Mouse (Mus musculus) frontal cortex, postnatal 14 days (tissue): Measurements from ENCODE around the gene Map4.
"Not testable (repeated sequence)": the region's sequence is repeated elsewhere in the genome, so short reads cannot be mapped to it uniquely, and the experiment has no call there.

Source experiments
- DNase-seq, 2 experiments: peaks; one replicate each; pipeline ENCODE4 v3.0.0; 2022; ENCODE audit warnings: low spot score in 2 of 2

Gene Map4

DNA sequence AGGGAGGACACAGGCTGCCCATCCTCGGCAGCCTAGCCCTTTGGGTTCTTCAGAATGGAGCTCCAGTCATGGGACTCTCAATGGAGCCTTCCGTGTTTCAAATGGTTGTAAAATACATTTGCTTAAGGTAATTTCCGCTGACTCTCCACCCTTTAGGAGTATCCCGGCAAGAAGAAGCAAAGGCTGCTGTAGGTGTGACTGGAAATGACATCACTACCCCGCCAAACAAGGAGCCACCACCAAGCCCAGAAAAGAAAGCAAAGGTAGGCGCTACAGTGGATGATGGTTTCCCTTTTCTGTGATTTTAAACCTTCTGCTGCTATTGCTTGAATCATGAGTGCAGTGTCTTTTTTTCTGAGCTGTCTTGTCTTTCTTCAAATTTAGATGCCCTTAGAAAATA lies 131.6 kb downstream of the Map4 start:
- no peak for DNase-seq

DNA sequence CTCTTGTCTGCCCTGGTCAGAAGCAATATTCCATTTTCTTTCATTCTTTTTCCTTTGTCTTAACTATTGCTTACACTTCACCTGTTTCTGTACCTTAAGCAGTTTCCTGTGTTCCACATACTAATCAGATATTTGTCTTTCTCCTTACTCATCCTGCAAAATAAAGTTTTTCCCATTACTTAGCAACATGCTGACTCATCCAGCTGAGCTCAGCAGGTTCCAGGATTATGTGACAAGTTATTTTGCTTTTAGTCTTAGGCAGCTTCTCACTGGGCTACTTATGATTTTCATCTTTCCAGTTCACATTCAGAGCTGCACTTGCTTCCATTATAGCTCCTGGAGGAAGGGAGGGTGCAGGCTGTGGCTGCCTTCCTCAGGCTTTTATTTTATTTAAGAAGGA lies 133.4 kb downstream of the Map4 start:
- no peak for DNase-seq

DNA sequence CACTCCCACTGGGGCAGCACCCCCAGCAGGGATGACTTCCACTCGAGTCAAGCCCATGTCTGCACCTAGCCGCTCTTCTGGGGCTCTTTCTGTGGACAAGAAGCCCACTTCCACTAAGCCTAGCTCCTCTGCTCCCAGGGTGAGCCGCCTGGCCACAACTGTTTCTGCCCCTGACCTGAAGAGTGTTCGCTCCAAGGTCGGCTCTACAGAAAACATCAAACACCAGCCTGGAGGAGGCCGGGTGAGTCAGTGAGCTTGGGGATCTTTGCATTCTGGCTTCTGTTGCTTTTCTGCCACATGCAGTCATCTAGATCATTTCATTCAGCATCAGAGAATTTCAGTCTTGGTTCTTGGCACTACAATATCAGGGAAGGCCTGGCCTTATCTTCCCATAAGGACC lies 137.5 kb downstream of the Map4 start:
- DNase-seq = no peak

DNA sequence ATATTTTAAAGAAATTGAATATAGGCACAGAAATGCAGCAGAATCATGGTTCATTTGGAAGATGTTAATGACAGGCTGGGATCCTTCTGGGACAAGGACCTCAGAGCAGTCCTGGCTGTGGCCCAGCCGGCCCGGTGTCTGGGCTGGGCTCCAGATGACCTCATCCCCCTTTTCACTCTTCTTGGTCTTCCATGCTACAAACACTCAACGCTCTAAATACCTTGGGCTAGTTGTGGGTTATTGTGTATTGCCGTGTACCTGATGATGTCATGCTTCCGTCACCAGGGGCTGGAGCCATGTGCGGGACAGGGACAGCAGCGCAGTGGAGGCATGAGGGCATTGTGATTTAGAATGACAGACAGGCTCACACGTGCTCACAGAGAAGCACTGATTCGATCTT lies 139.1 kb downstream of the Map4 start:
- no peak for DNase-seq

DNA sequence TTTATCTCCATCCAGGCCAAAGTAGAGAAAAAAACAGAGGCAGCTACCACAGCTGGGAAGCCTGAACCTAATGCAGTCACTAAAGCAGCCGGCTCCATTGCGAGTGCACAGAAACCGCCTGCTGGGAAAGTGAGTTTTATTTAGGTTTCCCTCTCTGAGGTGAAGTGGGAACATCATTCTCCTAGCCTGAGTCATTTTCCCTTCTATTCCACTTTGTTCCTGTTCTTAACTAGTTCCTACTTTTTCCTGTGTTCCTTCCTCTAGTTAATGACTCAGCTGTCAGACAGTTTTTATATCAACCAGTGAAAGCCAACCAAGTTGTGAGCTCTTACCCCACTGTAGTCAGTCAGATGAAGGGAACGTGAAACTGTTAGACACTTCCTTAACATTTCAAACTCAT lies 139.8 kb downstream of the Map4 start:
- DNase-seq = no peak

DNA sequence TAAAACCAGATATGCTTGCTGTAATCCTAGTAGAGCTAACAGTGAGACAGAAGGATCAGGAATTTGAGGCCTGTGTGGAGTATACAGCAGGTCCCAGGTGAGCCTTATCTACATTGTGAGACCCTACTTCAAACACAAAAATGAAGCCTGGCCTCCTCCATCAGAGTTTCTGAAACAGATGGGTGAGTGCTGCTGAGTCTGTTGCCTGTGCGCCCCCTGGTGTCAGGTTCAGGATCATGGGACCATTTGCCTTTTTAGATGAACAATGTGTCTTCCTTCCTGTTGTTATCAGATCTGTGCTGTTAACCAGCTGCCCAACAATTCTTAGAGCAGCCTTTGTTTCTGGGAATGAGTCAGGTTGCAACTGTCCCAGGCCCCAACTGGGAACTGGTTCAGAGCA lies 140.6 kb downstream of the Map4 start:
- DNase-seq = peak; percentile 53 to 81

DNA sequence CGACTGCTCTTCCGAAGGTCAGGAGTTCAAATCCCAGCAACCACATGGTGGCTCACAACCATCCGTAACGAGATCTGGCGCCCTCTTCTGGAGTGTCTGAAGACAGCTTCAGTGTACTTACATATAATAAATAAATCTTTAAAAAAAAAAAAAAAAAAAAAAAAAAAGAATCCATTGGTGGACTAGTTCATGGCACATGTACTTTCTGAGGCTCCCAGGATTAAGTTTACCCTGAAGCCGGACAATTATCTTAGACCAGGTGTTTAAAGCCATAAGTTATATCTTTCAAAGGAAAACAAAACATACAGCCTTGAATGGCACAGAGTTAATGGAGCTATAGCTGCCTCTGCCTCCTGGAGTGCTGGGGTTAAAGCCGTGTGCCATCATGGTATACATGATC lies 145.2 kb downstream of the Map4 start:
- not testable (repeated sequence) for DNase-seq

DNA sequence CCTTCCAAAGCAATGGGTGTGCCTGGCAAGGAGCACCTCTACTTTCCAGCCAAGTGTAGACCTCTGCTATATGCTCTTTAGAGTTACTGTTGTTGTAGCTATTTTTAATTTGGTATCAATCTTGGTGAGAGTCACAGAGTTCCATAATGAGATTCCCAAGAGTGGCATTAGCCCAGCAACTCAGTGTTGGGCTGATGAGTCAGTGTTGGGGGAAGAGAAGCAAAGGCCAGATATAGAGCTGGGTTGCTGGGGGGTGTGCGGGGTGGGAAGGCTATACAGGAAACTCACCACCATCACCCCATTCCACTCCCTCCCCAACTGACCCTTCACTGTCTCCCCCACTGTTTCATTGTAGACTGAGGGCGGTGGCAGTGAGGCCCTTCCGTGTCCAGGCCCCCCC lies 149.8 kb downstream of the Map4 start:
- DNase-seq = no peak

DNA sequence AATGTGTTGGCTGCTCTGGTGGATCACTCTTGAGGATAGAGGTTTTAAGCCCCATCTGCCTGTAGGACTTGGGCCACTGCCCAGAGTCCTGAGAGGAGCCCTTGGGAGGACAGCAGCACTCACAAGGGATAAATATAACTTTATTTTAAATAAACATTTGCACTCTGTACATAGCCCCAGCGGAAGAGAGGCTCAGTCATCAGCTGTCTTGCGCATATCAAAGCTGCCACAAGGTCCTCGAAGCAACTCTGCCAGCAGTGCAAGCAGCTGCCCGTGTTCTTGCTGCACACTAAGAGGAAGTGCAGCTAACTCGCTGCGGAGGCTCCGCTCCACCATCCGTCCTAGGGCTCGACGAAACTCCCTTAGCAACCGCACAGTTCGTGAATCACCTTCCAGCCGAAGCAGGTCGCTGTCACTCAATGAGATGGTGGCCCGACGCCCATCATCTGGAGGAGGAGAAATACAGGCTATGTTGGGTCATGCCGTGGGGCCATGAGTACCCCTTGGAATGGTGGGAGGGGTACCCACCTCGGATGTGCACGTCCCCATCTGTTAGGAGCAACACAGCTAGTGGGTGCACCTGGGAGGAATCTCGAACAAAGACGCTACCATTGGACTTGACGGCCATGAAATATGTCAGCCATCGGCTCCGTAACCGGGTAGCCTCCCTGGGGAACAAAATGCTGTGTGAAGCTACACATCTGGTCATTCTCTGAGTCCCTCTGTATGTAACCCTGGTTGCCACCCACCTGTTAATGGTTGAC lies 153.1 kb downstream of the Map4 start:
- peak in 1 of 2 experiments; percentile 28 for DNase-seq

DNA sequence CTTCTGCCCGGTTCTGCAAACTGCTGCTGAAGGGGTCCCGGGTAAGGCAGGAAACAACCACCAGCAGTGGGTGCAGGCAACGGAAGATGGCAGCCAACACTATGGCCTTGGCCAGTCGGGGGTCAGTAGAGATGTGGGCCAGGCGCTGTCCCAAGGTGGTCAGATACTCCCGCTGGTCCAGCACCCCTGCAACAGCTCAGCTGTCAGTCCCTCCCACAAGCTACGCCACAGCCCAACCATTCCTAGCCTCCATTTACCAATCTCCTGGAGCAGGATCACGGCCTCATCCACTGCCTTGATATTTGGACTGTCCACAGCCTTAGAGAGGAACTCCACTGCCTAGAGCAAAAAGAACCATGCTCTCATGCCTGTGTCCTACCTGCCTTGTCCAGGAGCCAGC lies 154.4 kb downstream of the Map4 start:
- no peak for DNase-seq

DNA sequence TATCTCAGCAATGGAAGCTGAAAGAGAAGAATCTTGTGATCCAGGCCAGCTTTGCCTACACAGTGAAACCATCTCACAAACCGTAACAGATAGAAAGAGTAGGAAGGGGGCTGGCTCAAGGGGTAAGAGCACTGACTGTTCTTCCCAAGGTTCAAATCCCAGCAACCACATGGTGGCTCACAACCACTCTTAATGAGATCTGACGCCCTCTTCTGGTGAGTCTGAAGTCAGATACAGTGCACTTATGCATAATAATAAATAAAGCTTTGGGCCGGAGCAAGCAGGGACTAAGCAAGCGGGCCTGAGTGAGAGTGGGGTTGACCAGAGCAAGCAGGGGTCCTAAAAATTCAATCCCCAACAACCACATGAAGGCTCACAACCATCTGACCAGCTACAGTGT lies 162.0 kb downstream of the Map4 start:
- no peak for DNase-seq

DNA sequence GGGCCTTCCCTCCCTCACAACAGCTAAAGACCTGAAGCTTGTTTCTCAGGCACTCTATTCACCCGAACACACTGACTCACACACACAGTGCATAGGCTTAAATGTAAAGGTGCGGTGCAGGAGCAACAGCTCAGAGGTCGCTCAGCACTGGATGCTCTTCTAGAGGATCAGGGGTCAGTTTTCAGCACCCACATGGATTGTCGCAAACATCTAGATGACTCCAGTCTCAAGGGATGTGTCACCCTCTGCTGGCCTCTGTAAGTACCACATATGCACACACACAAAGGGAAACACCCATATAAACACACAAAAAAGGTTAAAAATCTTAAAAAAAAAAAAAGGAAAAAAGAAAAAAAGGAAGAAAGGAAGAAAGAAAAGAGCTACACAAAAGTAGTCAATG lies 163.5 kb downstream of the Map4 start:
- DNase-seq = no peak

DNA sequence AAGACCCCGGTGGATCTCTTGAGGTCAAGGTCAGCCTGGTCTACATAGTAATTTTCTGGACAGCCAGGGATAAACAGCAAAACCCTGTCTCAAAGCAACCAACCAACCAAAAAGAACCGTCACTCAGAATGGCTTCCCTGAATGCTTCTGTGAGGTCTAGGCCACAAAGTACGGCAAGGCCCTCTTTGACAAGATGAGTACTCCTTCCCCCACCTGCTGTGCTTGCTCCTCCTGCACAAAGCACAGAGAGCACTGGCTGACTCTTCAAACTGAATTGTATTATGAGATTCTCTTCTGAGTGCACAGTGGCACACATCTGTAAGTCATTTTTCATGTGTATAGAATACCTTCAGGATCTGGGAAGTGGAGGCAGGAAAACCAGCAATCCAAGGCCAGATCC lies 166.5 kb downstream of the Map4 start:
- no peak for DNase-seq

DNA sequence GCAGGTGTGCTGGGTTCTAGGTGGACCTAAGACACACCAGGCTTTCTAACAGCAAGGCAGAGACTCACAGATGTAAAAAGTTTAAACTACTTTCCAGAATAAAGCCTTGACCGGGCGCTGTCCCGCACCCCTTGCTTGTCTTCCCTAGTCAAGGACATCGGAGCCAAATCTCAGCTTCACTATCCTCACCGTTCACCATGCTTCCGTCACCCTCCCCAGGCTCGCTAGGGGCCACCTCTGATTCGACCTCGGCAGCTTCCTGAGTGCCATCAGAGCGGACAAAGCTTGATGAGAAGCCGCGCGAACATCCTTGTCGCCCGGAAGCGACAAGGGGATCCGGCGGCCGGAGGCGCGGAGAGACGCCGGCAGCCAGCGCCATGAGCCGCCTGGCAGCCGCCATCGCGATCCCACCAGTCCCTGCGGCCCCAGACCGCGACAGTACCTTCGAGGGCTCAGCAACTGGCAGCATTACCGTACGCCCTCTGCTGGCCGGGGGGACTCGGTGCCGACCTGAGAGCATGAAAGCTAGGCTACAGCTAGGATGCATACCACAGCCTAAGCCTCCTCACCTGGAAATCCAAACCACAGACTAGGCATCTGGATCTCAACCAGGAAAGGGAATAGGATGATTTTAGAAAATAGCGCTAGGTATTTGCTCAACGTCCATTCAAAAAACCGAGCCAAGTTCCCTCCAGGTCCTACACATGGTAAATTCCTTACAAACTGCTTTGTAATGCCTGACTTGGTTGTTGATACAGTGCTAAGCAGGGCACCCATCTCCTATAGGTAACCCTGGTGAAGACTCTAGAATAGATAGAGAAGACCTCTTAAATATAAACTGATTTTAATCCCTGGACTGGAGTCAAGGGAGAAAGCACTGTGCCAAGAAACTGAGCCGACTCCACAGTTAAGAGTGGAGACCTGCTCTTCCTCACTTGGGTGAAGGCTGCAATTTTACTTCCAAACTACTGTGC lies 169.7 kb downstream of the Map4 start:
- peak; percentile 81 to 93 for DNase-seq

DNA sequence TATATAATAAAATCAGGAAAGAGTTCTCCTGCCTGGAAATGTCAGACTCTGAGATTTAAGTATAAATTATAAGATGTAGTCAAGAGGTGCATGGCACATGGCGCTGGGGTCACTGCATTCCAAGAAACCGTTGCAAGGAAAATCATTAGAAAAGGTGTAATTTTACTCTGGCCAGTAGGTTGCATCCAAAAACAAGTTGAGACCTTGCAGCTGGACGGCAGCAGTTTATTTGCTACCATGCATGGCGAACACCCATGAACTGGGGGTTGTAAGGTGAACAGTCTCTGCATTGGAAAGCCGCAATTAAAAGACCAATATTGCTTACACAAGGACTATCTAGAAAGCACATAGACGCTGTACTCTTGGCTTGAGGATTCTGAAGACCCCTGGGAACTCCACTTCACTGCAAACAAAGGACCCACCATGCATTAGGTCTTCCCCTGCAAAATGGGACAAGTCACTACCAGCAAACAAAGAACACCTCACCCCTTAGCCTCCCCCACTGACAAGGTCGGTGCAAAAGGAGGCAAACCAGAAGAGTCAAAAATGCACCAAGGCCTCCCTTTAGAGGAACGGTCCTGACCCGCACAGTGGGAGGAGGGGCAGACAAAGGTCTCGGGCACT lies 185.2 kb downstream of the Map4 start:
- no peak for DNase-seq

DNA sequence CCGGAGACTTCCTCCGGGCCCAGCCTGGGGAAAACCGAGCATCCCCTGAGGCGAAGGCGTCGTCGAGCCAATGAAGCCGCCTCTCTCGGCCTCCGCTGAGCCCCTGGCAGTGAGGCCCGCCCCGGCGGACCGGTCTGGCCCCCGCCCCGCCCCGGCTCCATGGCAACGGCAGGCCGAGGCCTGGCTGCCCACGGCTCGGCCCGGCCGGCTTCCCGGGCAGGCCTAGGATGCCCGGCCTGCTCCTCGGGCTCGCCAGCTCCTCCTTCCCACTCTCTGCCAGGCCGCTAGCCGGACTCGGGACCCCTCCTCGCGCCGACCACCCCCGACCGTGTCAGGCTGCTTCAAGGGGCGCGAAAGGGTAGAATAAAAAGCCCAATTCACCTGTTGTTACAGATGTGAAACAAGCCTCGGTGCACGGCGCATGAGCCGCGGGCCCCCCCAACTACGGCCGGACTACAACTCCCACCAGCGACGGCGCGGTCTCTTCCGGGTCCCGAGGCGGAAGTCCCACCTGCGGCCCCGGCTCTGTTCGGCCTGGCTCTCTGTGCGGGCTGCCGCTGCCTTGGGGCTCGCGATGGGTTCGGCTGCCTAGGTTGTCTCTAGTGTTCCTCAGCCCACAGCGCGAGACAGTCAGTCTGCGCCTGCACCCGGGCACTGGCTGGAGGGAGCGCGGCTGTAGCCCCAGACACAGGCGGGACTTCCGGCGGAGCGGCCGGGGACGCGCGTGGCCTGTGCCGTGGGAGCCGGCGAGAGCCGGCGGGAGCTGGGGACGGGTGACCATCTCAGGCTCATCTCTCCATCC lies 185.9 kb downstream of the Map4 start, which contains the start of gene Smarcc1:
TSS of gene Smarcc1 (plus strand) at position 732 of the 802 bp plus-strand sequence.
- DNase-seq = peak; percentile 82 to 88

DNA sequence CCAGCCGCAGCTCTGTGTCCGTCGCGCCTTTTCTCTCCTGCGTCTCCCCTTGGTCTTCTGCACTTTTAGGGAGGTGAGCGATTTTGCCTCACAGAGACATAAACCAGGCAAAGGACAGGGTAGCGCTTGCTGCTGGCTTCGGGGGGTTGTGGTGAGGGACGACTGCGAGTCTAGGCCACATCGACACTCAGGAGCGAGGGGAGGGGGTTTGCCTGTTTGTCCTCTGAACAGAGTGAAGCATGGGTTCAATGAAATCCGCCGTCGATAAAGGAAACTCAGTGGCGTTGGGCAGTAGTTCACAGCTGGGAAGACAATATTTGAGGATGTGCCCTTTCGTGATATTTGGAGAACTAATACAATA lies 186.5 kb downstream of the Map4 start, which contains the start of gene Dhx30:
TSS of gene Dhx30 (minus strand) at position 52 of the 361 bp plus-strand sequence.
- DNase-seq = no peak

DNA sequence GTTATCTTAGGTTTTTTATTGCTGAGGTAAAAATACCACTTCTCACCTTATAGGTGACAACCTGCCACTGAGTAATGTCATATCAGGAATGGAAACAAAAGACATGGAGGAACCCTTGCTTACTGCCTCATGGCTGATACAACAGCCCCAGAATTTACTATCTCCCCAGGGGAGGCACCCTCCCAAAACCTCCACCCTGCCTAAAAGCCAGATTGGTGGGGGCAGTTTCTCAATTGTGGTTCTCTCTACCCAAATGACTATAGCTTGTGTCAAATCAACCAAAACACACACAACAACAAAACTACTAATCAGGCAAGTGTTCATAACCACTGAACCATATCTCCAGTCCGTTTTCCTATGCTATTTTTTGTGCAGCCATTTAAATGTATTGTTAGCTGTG lies 187.0 kb downstream of the Map4 start:
- no peak for DNase-seq

DNA sequence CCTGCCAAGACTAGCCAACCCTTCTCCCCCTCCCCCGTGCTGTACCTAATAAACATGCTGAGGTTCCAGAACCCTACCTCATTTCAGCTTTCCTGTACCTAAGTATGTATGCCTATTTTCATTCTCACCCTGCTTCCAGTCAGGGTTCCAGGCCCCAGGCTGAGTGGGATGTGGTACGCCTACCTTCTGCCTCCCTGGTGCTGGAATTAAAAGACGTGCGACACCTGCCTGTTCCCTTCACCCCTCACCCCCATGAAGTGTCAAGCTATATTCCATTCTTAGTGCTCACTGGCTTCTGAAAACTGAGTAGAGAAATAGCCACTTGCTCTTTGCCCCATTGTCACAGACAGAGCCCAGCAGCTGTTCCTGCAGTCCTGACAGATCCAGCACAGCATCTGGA lies 190.2 kb downstream of the Map4 start:
- no peak for DNase-seq

DNA sequence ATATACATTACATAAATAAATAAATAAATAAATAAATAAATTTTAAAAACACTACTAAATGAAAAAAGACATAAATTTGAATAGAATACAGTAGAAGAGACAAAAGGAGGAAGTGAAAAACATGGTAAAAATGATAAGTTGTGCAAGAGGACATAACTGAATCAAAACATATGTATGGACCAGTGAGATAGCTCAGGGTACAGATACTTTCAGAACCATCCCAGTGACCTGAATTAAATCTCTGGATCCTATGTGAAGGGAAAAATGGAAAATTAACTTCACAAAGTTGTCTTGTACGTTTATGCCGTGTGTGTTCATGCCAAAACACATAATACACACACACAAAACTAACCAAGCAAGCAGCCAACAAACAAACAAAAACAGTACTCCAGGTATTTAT lies 192.1 kb downstream of the Map4 start:
- no peak for DNase-seq

DNA sequence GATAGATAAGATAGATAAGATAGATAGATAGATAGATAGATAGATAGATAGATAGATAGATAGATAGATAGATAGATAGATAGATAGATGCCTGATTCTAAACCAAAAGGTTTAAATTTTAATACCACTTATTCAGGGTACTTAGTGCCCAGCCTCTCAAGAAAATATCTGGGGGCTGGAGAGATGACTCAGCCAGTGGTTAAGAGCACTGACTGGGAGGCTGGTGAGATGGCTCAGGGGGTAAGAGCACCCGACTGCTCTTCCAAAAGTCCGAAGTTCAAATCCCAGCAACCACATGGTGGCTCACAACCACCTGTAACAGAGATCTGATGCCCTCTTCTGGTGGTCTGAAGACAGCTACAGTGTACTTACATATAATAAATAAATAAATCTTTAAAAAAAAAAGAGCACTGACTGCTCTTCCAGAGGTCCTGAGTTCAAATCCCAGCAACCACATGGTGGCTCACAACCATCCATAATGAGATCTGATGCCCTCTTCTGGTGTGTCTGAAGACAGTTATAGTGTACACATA lies 192.8 kb downstream of the Map4 start:
- DNase-seq = not testable (repeated sequence)
